Mouse (Mus musculus) heart, postnatal 10 days (tissue): Measurements from ENCODE around the gene Kbtbd4. TPM values are rescaled to one million over a fixed set of nuclear protein-coding genes. Genes with fewer than 3 reads are reported as not detected.

Source experiments
- DNase-seq, 2 experiments: peaks; one replicate each; pipeline ENCODE4 v3.0.0; 2021
- intact Hi-C: fragments of 180-260 bp; cut with DNase I; formaldehyde crosslinking; loops from one replicate; pipeline ENCODE4 v1.15.1; 2025
- total RNA-seq, 2 experiments: library from RNA; stranded (reverse); gene quantifications; 2 replicates each; pipeline ENCODE4 v1.2.3; 2021

Gene Kbtbd4
- total RNA-seq, 2 experiments from 2014 or later: 21.7 to 26.1 TPM

DNA sequence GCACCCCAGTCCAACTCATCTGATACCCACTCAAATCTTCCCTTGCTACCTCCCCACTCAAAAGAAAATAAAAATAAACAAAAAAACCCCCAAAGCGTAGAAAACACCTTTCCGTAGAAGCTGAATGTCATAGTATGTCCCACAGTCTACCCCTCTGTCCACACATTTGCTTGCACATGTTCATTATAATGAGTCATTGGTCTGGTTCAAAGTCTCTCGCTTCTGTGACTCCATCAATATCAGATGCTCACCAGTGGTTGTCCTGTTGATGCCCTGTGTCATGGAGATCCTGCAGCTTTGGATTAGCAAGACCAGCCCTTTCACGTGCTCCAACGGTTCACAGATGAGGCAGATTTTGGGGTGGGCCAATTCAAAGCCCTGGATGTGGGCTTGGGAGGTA, 45.6 kb downstream of the Kbtbd4 start:
- DNase-seq: no peak
- intact Hi-C loops: no loop called here

DNA sequence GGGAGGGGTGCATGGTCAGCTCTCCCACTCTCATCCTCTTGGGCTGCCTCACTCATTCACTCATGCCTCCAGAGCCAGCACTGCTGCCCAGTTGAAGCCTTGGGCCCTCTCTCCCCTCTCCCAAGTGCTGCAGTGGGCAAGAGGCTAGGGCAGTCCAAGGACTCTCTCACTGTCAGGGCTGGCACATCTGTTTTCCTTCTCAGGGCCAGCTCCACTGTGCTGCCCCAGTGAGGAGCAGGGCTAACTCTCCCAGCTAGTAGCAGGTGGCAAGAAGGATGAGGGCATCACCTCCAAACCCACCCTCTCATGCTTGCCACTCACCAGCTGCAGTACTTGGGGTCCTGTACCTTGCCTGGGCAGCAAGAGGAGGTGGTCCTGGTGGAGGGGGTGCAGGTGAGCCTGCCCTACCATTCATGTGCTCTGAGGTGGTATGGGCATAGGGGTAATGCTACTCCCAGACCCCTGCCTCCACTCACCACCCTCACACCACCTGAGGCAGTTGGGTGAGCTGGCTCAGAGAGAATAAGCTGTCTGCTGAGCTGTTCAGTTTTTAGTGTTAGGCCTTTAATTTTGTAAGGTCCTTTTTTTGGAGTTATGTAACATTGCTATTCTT, 46.1 kb downstream of the Kbtbd4 start:
- intact Hi-C loops: no loop called here

DNA sequence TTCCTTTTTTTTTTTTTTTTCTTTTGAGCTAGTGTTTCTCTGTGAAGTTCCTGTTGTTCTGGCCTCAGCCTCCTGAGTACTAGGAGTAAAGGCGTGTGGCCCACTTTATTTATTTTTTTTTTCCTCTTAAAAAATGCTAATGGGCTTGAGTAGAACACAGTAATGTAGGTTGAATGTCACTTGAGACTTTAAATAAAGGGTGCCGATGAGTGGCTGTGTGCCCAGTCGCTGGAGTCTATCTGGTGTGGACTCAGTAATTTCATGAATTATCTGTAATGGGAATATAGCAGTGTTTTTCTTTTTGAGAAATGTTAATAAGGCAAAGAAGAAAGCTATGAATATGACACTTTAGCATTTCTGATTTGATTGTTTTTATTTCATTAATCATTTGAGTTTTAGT, 48.9 kb downstream of the Kbtbd4 start:
- DNase-seq: no peak
- intact Hi-C loops: no loop called here

More for the DNA sequence above, 46.1 kb downstream of the Kbtbd4 start:
- no peak for DNase-seq

DNA sequence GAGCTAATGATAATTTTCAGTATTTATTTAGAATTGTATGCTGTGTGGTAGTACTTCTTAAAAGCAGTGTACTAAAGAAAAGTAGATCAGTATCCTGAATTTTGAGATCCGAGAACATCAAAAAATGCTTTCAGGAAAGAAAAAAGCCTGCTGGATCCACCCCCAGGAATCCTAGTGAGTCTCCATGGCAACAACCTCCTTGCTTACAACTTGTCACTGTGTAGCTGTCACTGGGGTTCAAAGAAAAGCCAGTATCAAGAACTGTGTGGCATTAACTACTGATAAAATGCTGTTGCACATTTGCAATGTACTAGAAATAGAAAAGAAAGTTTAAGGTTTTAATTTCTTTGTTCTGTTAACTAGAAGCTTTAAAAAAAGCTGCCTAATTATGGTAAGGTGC, 51.5 kb downstream of the Kbtbd4 start:
- no peak for DNase-seq
- intact Hi-C loops: no loop called here

DNA sequence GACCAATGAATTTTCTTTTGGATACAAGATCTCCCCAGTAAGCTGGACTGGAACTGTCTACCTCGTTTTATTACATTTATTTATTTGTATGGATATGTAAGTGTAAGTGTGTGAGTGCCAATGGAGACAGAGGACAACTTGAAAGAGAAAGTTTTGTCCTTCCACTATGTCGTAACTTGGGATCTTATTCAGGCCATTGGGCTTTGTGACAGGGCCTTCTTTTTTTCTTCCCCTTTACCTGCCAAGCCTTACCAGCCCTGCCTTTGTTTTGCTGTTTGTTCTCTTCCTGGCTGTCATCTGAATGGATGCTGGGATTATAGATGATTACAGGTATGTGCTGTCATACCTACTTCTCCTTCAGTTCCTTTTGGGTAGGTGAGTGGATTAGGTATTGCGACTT, 54.3 kb downstream of the Kbtbd4 start:
- no peak for DNase-seq
- intact Hi-C loops: no loop called here

DNA sequence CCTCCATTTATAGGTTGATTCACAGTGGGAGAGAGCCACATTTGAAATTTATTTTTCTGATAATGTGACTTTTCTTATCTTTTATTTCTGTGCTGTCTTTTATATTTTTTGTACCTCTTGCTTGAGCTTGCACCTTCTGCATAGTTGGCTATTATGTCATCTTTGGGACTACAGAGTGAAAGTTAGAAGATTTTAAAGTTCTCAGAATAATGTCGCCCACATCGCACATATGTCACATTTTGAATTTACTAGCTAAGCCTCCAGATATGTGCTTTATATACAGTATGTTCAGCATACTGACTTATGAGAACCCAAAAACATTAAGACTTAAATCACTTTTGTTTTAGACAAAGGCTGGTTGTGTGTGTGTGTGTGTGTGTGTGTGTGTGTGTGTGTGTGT, 55.5 kb downstream of the Kbtbd4 start:
- intact Hi-C loops: no loop called here
- DNase-seq: no peak

Other genes with a start within 250 kb of the Kbtbd4 start
- 10 to 100 TPM; 13.7 to 17.5 TPM for gene Nup160, start 227.5 kb upstream of the Kbtbd4 start, total RNA-seq
- 10 to 100 TPM; 30.1 to 31.4 TPM for gene Fnbp4, start 159.4 kb upstream of the Kbtbd4 start, total RNA-seq
- gene Agbl2, start 122.0 kb upstream of the Kbtbd4 start, total RNA-seq: 1 to 10 TPM; 1.2 to 1.6 TPM
- 100 to 1,000 TPM; 205 TPM for gene Mtch2, start 57.6 kb upstream of the Kbtbd4 start, total RNA-seq
- gene C1qtnf4, start 18.9 kb upstream of the Kbtbd4 start, total RNA-seq: 1 to 10 TPM; 6.2 to 6.6 TPM
- gene Ndufs3, start 87 bp downstream of the Kbtbd4 start, total RNA-seq: 100 to 1,000 TPM; 693 to 709 TPM
- gene Celf1, start 35.6 kb downstream of the Kbtbd4 start, total RNA-seq: 100 to 1,000 TPM; 111 to 119 TPM
- 10 to 100 TPM; 15.4 to 19.8 TPM for gene Rapsn, start 130.9 kb downstream of the Kbtbd4 start, total RNA-seq
- gene Psmc3, start 149.3 kb downstream of the Kbtbd4 start, total RNA-seq: 100 to 1,000 TPM; 221 to 245 TPM
- 10 to 100 TPM; 27.7 to 31.9 TPM for gene Slc39a13, start 165.7 kb downstream of the Kbtbd4 start, total RNA-seq
- 1 to 10 TPM; 2.3 to 3.0 TPM for gene Spi1, start 177.7 kb downstream of the Kbtbd4 start, total RNA-seq
- 1,000 to 10,000 TPM; 1,924 to 2,166 TPM for gene Mybpc3, start 213.4 kb downstream of the Kbtbd4 start, total RNA-seq